ENCODE assay signal across 8 mouse cellular contexts in genomic region chr17:35186681-35187080, GRCm38 (mm10). TPM values are rescaled to one million over a fixed set of nuclear protein-coding genes. Genes with fewer than 3 reads are reported as not detected.
DNase-seq lines count a peak whose midpoint lies in the region; ATAC-seq and TF ChIP-seq lines count a peak whose summit lies in the region.

No protein-coding gene starts in this region.

- peaks cover 15% of the 10 kb centered on the region for H3K36me3 ChIP-seq in G1E (replicated peaks)
- H3K36me3 ChIP-seq in forebrain, embryonic 13.5 days (ENCODE audit: poor library complexity, severe bottlenecking) = no peaks in the 10 kb centered on the region
- H3K36me3 ChIP-seq in limb, embryonic 13.5 days = no peaks in the 10 kb centered on the region
- no peaks in the 10 kb centered on the region for H3K36me3 ChIP-seq in midbrain, embryonic 13.5 days
- no peaks in the 10 kb centered on the region for H3K36me3 ChIP-seq in thymus, adult 2 months (ENCODE audit: control insufficient read depth, insufficient read depth, low read length)

- H3K9ac ChIP-seq in forebrain, embryonic 13.5 days = no peak overlapping the region
- H3K9ac ChIP-seq in limb, embryonic 13.5 days = 0 out of 2 replicates have a peak overlapping the region, but pooled peaks have one; percentile 51
- no peak overlapping the region for H3K9ac ChIP-seq in midbrain, embryonic 13.5 days (replicated peaks)

- no peak for TF ChIP-seq CTCF in G1E (IDR thresholded peaks at IDR 0.05; ENCODE audit: low read depth, low read length)
- TF ChIP-seq CTCF in thymus, adult 2 months (IDR thresholded peaks at IDR 0.05; ENCODE audit: borderline replicate concordance, control insufficient read depth, extremely low read depth, insufficient read depth, low read length, poor library complexity) = no peak
- TF ChIP-seq CTCF in cerebellum, adult 2 months (IDR thresholded peaks at IDR 0.05; ENCODE audit: borderline replicate concordance, insufficient read depth, low read depth, low read length) = no peak

- 0% methylated on average over 4 of the region's 4 CpGs for WGBS in forebrain, embryonic 13.5 days
- 3% methylated on average over 4 of the region's 4 CpGs for WGBS in limb, embryonic 13.5 days
- 1% methylated on average over 4 of the region's 4 CpGs for WGBS in midbrain, embryonic 13.5 days
- WGBS in thymus, adult 2 months = 1% methylated on average over 4 of the region's 4 CpGs
- WGBS in cerebellum, adult 2 months = 2% methylated on average over 4 of the region's 4 CpGs

- DNase-seq in 416B (ENCODE audit: low read depth) = peak; percentile 77
- DNase-seq in G1E (ENCODE audit: low spot score) = no peak
- peak; percentile 72 for DNase-seq in thymus, adult 2 months
- no peak for DNase-seq in cerebellum, adult 11 months
- DNase-seq in cerebellum, adult 2 months = no peak

- no peak overlapping the region; the same call in 1 of the 2 replicates for H3K27ac ChIP-seq in forebrain, embryonic 13.5 days
- peak overlapping the region; percentile 86 for H3K27ac ChIP-seq in limb, embryonic 13.5 days
- H3K27ac ChIP-seq in midbrain, embryonic 13.5 days = 0 out of 2 replicates have a peak overlapping the region, but pooled peaks have one; percentile 44
- peak overlapping the region; percentile 95 for H3K27ac ChIP-seq in thymus, adult 2 months (ENCODE audit: control insufficient read depth, insufficient read depth, low read length)
- no peak overlapping the region for H3K27ac ChIP-seq in cerebellum, adult 2 months (ENCODE audit: insufficient read depth, low read length)

- H3K27me3 ChIP-seq in G1E (ENCODE audit: insufficient read depth, low read length) = no peaks in the 10 kb centered on the region
- H3K27me3 ChIP-seq in forebrain, embryonic 13.5 days = no peaks in the 10 kb centered on the region
- H3K27me3 ChIP-seq in limb, embryonic 13.5 days = no peaks in the 10 kb centered on the region
- H3K27me3 ChIP-seq in midbrain, embryonic 13.5 days = no peaks in the 10 kb centered on the region
- no peaks in the 10 kb centered on the region for H3K27me3 ChIP-seq in thymus, adult 2 months (ENCODE audit: control insufficient read depth, insufficient read depth, low read length)
- no peaks in the 10 kb centered on the region for H3K27me3 ChIP-seq in cerebellum, adult 2 months (ENCODE audit: control insufficient read depth, insufficient read depth, low read length)

- ATAC-seq in G1E (ENCODE audit: extremely low read depth, insufficient number of reproducible peaks, low FRiP score, poor library complexity, severe bottlenecking) = peak; percentile 24; the same call in 1 of the 2 replicates
- ATAC-seq in forebrain, embryonic 13.5 days = no peak
- peak; percentile 76 for ATAC-seq in limb, embryonic 13.5 days (ENCODE audit: low FRiP score, low read depth)
- ATAC-seq in midbrain, embryonic 13.5 days = 0 out of 2 replicates have a peak, but pooled peaks have one; percentile 45

- TF ChIP-seq POLR2A in thymus, adult 2 months (IDR thresholded peaks at IDR 0.05; ENCODE audit: control insufficient read depth, extremely low read depth, insufficient read depth, low read length, poor library complexity) = no peak
- no peak for TF ChIP-seq POLR2A in cerebellum, adult 2 months (IDR thresholded peaks at IDR 0.05; ENCODE audit: borderline replicate concordance, insufficient read depth, low read length)

- H3K4me2 ChIP-seq in forebrain, embryonic 13.5 days = peak overlapping the region; percentile 58
- H3K4me2 ChIP-seq in limb, embryonic 13.5 days (replicated peaks) = peak overlapping the region; percentile 64
- peak overlapping the region; percentile 51 for H3K4me2 ChIP-seq in midbrain, embryonic 13.5 days (replicated peaks)

- H3K4me3 ChIP-seq in G1E (ENCODE audit: low read depth, low read length) = peak overlapping the region; percentile 66
- H3K4me3 ChIP-seq in forebrain, embryonic 13.5 days = peak overlapping the region; percentile 36; the same call in 1 of the 2 replicates
- peak overlapping the region; percentile 46 for H3K4me3 ChIP-seq in limb, embryonic 13.5 days
- H3K4me3 ChIP-seq in midbrain, embryonic 13.5 days (replicated peaks) = peak overlapping the region; percentile 30
- H3K4me3 ChIP-seq in thymus, adult 2 months (ENCODE audit: control insufficient read depth, insufficient read depth, low read length) = peak overlapping the region; percentile 37
- no peak overlapping the region for H3K4me3 ChIP-seq in cerebellum, adult 2 months (replicated peaks; ENCODE audit: insufficient read depth, low read depth, low read length)

- H3K4me1 ChIP-seq in G1E (ENCODE audit: insufficient read depth, low read depth, low read length) = peaks cover 63% of the 10 kb centered on the region
- H3K4me1 ChIP-seq in forebrain, embryonic 13.5 days = peaks cover 11% of the 10 kb centered on the region
- peaks cover 10% of the 10 kb centered on the region for H3K4me1 ChIP-seq in limb, embryonic 13.5 days
- H3K4me1 ChIP-seq in midbrain, embryonic 13.5 days (replicated peaks) = peaks cover 6% of the 10 kb centered on the region; the same call in 1 of the 2 replicates
- H3K4me1 ChIP-seq in thymus, adult 2 months (replicated peaks; ENCODE audit: control insufficient read depth, insufficient read depth, low read length) = peaks cover 53% of the 10 kb centered on the region
- H3K4me1 ChIP-seq in cerebellum, adult 2 months (ENCODE audit: control insufficient read depth, insufficient read depth, low read length) = no peaks in the 10 kb centered on the region

- H3K9me3 ChIP-seq in G1E (replicated peaks) = no peaks in the 10 kb centered on the region
- no peaks in the 10 kb centered on the region for H3K9me3 ChIP-seq in forebrain, embryonic 13.5 days (replicated peaks)
- H3K9me3 ChIP-seq in limb, embryonic 13.5 days = no peaks in the 10 kb centered on the region
- H3K9me3 ChIP-seq in midbrain, embryonic 13.5 days = no peaks in the 10 kb centered on the region

RNA-seq across cellular contexts. Expression of gene Lst1, which starts 1.6 kb away (rescaled TPM):
- total RNA-seq in G1E (2014; fragmentation: Nextera tagmentation) (81.9 and 91.5 TPM in 2 replicates), G1E (2017) (391 and 521 TPM in 2 replicates)
- polyA plus RNA-seq in G1E (2012) = 7.1 and 8.0 TPM in 2 replicates
- 3.5 and 4.2 TPM in 2 replicates for polyA plus RNA-seq in forebrain, embryonic 13.5 days (2015; fragmentation: Nextera tagmentation; extraction: Ambion mirVana)
- 10.1 and 12.1 TPM in 2 replicates for polyA plus RNA-seq in limb, embryonic 13.5 days (2015; fragmentation: Nextera tagmentation; extraction: Ambion mirVana)
- 4.8 and 7.1 TPM in 2 replicates for polyA plus RNA-seq in midbrain, embryonic 13.5 days (2015; fragmentation: Nextera tagmentation; extraction: Ambion mirVana)
- polyA plus RNA-seq in thymus, adult 2 months (2012; rRNA removed) = 30.7 and 49.6 TPM in 2 replicates
- 2.8 and 3.2 TPM in 2 replicates for polyA plus RNA-seq in cerebellum, adult 2 months (2012; rRNA removed)

RNA-seq across cellular contexts. Expression of gene Ltb, which starts 7.6 kb away (rescaled TPM):
- total RNA-seq in G1E (2014; fragmentation: Nextera tagmentation) = not detected in 2 replicates
- total RNA-seq in G1E (2017) = 0.99 and 1.2 TPM in 2 replicates
- polyA plus RNA-seq in G1E (2012) = 0.45 and 0.78 TPM in 2 replicates
- polyA plus RNA-seq in forebrain, embryonic 13.5 days (2015; fragmentation: Nextera tagmentation; extraction: Ambion mirVana) = 0.20 TPM in 1 of 2 replicates, not detected in the other
- polyA plus RNA-seq in limb, embryonic 13.5 days (2015; fragmentation: Nextera tagmentation; extraction: Ambion mirVana) = 0.99 and 1.3 TPM in 2 replicates
- polyA plus RNA-seq in midbrain, embryonic 13.5 days (2015; fragmentation: Nextera tagmentation; extraction: Ambion mirVana) = 0.35 and 0.76 TPM in 2 replicates
- polyA plus RNA-seq in thymus, adult 2 months (2012; rRNA removed) = 358 and 375 TPM in 2 replicates
- 0.34 and 0.38 TPM in 2 replicates for polyA plus RNA-seq in cerebellum, adult 2 months (2012; rRNA removed)

RNA-seq across cellular contexts. Expression of gene Aif1, which starts 10.8 kb away (rescaled TPM):
- 3.1 TPM in 1 of 2 replicates, not detected in the other for total RNA-seq in G1E (2014; fragmentation: Nextera tagmentation)
- total RNA-seq in G1E (2017) = 2.1 and 3.2 TPM in 2 replicates
- 0.17 TPM in 1 of 2 replicates, not detected in the other for polyA plus RNA-seq in G1E (2012)
- 5.6 and 6.0 TPM in 2 replicates for polyA plus RNA-seq in forebrain, embryonic 13.5 days (2015; fragmentation: Nextera tagmentation; extraction: Ambion mirVana)
- 9.0 and 10.2 TPM in 2 replicates for polyA plus RNA-seq in limb, embryonic 13.5 days (2015; fragmentation: Nextera tagmentation; extraction: Ambion mirVana)
- 4.9 and 7.0 TPM in 2 replicates for polyA plus RNA-seq in midbrain, embryonic 13.5 days (2015; fragmentation: Nextera tagmentation; extraction: Ambion mirVana)
- 5.4 and 8.9 TPM in 2 replicates for polyA plus RNA-seq in thymus, adult 2 months (2012; rRNA removed)
- 2.1 and 4.1 TPM in 2 replicates for polyA plus RNA-seq in cerebellum, adult 2 months (2012; rRNA removed)

RNA-seq across cellular contexts. Expression of gene Tnf, which starts 15.1 kb away (rescaled TPM):
- total RNA-seq in G1E (2014; fragmentation: Nextera tagmentation) (0.68 TPM in 1 of 2 replicates, not detected in the other), G1E (2017) (1.4 and 1.5 TPM in 2 replicates)
- 0.04 TPM in 1 of 2 replicates, not detected in the other for polyA plus RNA-seq in G1E (2012)
- polyA plus RNA-seq in forebrain, embryonic 13.5 days (2015; fragmentation: Nextera tagmentation; extraction: Ambion mirVana) = not detected in 2 replicates
- polyA plus RNA-seq in limb, embryonic 13.5 days (2015; fragmentation: Nextera tagmentation; extraction: Ambion mirVana) = 0.27 and 0.36 TPM in 2 replicates
- polyA plus RNA-seq in midbrain, embryonic 13.5 days (2015; fragmentation: Nextera tagmentation; extraction: Ambion mirVana) = not detected in 2 replicates
- polyA plus RNA-seq in thymus, adult 2 months (2012; rRNA removed) = 11.3 and 11.4 TPM in 2 replicates
- polyA plus RNA-seq in cerebellum, adult 2 months (2012; rRNA removed) = not detected in 2 replicates

RNA-seq across cellular contexts. Expression of gene Lta, which starts 18.5 kb away (rescaled TPM):
- total RNA-seq in G1E (2014; fragmentation: Nextera tagmentation) (not detected in 2 replicates), G1E (2017) (0.12 TPM in 1 of 2 replicates, not detected in the other)
- polyA plus RNA-seq in G1E (2012) = not detected in 2 replicates
- 0.16 TPM in 1 of 2 replicates, not detected in the other for polyA plus RNA-seq in forebrain, embryonic 13.5 days (2015; fragmentation: Nextera tagmentation; extraction: Ambion mirVana)
- polyA plus RNA-seq in limb, embryonic 13.5 days (2015; fragmentation: Nextera tagmentation; extraction: Ambion mirVana) = not detected in 2 replicates
- 0.11 and 0.23 TPM in 2 replicates for polyA plus RNA-seq in midbrain, embryonic 13.5 days (2015; fragmentation: Nextera tagmentation; extraction: Ambion mirVana)
- polyA plus RNA-seq in thymus, adult 2 months (2012; rRNA removed) = 14.4 and 14.5 TPM in 2 replicates
- polyA plus RNA-seq in cerebellum, adult 2 months (2012; rRNA removed) = 0.11 and 0.13 TPM in 2 replicates

Comparison
In these comparisons a context has a peak if more than half of its experiments do, and no peak if none do; other contexts are left out.
1. DNase-seq: peak in 416B (single experiment) and thymus, adult 2 months (single experiment); none in G1E (single experiment), cerebellum, adult 11 months (single experiment) and cerebellum, adult 2 months (0 of 2).
2. H3K27ac ChIP-seq: peak in limb, embryonic 13.5 days (single experiment), midbrain, embryonic 13.5 days (single experiment) and thymus, adult 2 months (single experiment); none in forebrain, embryonic 13.5 days (single experiment) and cerebellum, adult 2 months (single experiment).
3. RNA of gene Ltb, which starts 7.6 kb away (polyA plus RNA-seq): 358 to 375 TPM in thymus, adult 2 months; 0.99 to 1.3 TPM in limb, embryonic 13.5 days, 0.45 to 0.78 TPM in G1E, 0.35 to 0.76 TPM in midbrain, embryonic 13.5 days, 0.34 to 0.38 TPM in cerebellum, adult 2 months and 0.20 TPM in forebrain, embryonic 13.5 days; every median in the first group is over 100 times any median in the second.
4. Peak in every context shown above with its lines, with median percentiles within 50 percentile points of each other: H3K4me2 ChIP-seq.